Mouse (Mus musculus) liver, adult 2 months (tissue): Measurements from ENCODE around the gene Foxn2.

ENCODE experiments used
- CTCF ChIP-seq: fragments of 200-500 bp; IDR thresholded peaks from 2 replicates; pipeline ENCODE4 v1.5.1; 2011; ENCODE audit warnings: low read depth, low read length, control low read depth
- POLR2A ChIP-seq: fragments of 200-500 bp; IDR thresholded peaks from 2 replicates; pipeline ENCODE4 v1.6.1; 2011; ENCODE audit warnings: low read length, control low read depth; ENCODE audit not compliant: insufficient read depth; ENCODE audit errors: extremely low read depth

DNA sequence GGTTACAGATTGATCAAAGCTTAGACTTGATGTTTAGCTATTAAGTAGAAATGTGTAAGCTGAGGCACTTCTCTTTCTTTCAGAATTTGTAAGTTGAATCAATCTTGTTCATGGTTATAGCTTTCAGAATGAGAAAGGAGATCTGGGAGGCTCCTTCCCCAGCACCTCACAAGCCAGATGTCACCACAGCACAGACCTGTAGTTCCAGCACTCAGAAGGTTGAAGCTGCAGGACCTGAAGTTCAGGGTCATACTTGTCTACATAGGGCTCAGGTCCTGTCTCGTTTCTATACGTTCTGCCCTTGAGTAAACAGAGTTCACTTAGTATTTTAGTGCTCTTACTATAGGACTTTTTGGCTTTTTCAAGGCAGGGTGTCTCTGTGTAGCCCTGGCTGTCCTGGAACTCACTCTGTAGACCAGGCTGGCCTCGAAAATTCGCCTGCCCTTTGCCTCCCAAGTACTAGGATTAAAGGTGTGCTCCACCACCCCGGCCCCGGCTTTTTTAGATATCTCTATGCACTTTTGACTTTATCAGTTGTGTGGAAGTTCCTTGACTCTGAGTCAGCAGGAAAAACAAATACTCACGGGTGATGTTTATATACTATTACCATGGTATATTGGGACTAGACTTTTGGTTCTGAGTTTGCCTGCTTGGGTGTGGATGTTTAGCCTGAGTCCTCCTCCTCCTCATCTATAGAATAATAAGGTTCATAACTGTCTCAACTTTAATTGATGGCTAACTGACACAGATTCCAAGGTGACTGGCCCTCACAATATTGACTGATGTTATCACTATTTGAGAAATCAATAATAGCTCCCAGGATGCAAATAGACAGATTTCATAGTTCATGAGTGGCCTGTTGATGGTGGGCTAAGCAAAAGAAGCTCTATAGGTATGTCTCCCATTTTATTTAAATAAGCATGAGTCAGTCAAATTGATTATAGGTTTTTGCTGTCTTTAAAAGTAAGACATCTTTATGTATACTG lies 19.7 kb downstream of the Foxn2 start:
- TF ChIP-seq CTCF: no peak
- TF ChIP-seq POLR2A: no peak
